Mouse (Mus musculus) liver, embryonic 14.5 days (tissue): ENCODE measurements at regions not wholly inside any gene's neighbourhood (a gene's known extent, or its start where the extent isn't known, plus 50 kb on each side); places are given as distances from the start of the nearest gene placed in this dataset.
"Not testable (repeated sequence)": the region's sequence is repeated elsewhere in the genome, so short reads cannot be mapped to it uniquely, and the experiment has no call there.

Experiments used
- ATAC-seq: fragments of 200-750 bp; cut with Nextera tagmentation; 2 replicates; pipeline ENCODE4 v1.8.0; 2017; ENCODE audit warnings: moderate number of reproducible peaks, mild to moderate bottlenecking, moderate library complexity; ENCODE audit not compliant: insufficient read depth
- DNase-seq, 3 experiments: peaks; one replicate each; pipeline ENCODE4 v3.0.0-alpha.2; 2012 to 2013; ENCODE audit warnings: low read depth in 3 of 3, low spot score in 3 of 3
- H3K27ac ChIP-seq: fragments of 300-500 bp; sonication (generic); 2 replicates; pipeline ENCODE4 v1.5.1; 2014; ENCODE audit warnings: moderate library complexity, mild to moderate bottlenecking, control low read depth, inconsistent platforms
- H3K27me3 ChIP-seq: fragments of 300-500 bp; sonication (generic); 2 replicates; pipeline ENCODE4 v1.6.1; 2014; ENCODE audit warnings: mild to moderate bottlenecking, low read length, moderate library complexity; ENCODE audit not compliant: control insufficient read depth, insufficient read depth
- H3K36me3 ChIP-seq: fragments of 300-500 bp; sonication (generic); replicated peaks from 2 replicates; pipeline ENCODE4 v1.6.1; 2014; ENCODE audit warnings: low read depth; ENCODE audit not compliant: control insufficient read depth, insufficient read depth
- H3K4me1 ChIP-seq, 2 experiments: fragments of 200-500 bp in 1 of 2; fragments of 300-500 bp in 1 of 2; sonication (generic) in 1 of 2; replicated peaks; 2 replicates each; pipeline ENCODE4 v1.6.1; 2012 to 2014; ENCODE audit warnings: antibody characterized with exemption in 1 of 2, inconsistent platforms in 1 of 2, low read length in 1 of 2; ENCODE audit not compliant: control insufficient read depth in 2 of 2, insufficient read depth in 2 of 2
- H3K4me2 ChIP-seq: fragments of 300-500 bp; sonication (generic); 2 replicates; pipeline ENCODE4 v1.6.1; 2014; ENCODE audit warnings: low read depth, mild to moderate bottlenecking, control low read depth, moderate library complexity
- H3K4me3 ChIP-seq, 2 experiments: fragments of 200-500 bp in 1 of 2; fragments of 300-500 bp in 1 of 2; sonication (generic) in 1 of 2; 2 replicates each; pipeline ENCODE4 v1.5.1; 2012 to 2014; ENCODE audit warnings: low read depth in 2 of 2, low read length in 2 of 2, mild to moderate bottlenecking in 2 of 2, control low read depth in 1 of 2, inconsistent platforms in 1 of 2, moderate library complexity in 1 of 2; ENCODE audit not compliant: insufficient read depth in 1 of 2
- H3K9ac ChIP-seq: fragments of 300-500 bp; sonication (generic); replicated peaks from 2 replicates; pipeline ENCODE4 v1.6.1; 2014; ENCODE audit warnings: mild to moderate bottlenecking, control low read depth, moderate library complexity
- H3K9me3 ChIP-seq: fragments of 300-500 bp; sonication (generic); 2 replicates; pipeline ENCODE4 v1.6.1; 2016; ENCODE audit warnings: low read length, mixed read lengths; ENCODE audit not compliant: control insufficient read depth
- CTCF ChIP-seq: IDR thresholded peaks from 2 replicates; pipeline ENCODE4 v1.5.1; 2016; ENCODE audit warnings: antibody characterized with exemption, low read depth, control low read depth
- EP300 ChIP-seq: IDR thresholded peaks from 2 replicates; pipeline ENCODE4 v1.6.1; 2016; ENCODE audit warnings: antibody characterized with exemption, low read depth
- WGBS: fragments of 180-500 bp; shearing (Covaris S2); extraction: QIAGEN DNeasy Blood & Tissue Kit; methylation state at CpG from one replicate; pipeline ENCODE4 v1.1.7; 2014; ENCODE audit not compliant: insufficient replicate concordance; 5-methylcytosine and 5-hydroxymethylcytosine counted together

DNA sequence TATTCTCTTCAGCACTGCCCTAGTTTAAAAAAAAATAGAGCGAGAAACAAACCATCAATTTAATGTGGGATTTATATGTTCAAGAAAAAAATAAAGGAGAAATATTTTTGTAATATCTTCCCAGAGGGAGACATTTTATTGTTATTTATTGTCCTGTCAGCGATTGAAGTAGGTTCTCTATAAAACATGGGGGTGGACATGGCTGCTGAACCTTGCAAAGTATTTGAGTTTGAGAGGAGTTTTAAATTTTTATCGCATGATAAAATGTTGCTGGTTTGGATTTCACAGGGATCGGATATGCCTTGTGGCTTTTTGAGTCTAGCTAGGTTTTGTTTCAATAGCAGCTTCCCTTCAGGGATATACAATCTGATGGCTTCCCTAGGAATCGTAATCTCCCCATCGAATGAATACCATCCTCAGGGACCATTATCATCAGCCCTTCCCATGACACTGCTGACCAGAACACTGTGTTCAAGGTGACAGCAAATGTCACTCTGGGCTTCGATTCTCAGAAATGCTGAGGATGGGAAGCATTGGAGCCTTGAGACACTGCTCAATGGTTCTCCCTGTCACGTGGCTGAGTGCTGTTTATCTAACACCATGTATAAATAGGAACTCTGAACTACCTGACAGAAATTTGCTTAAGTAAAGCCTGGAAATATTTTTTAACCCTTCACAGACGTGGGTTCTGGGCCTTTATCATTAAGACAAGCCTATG lies 228.1 kb upstream of the Tram1l1 start:
- 57% methylated on average over 9 of the region's 9 CpGs for WGBS
- H3K9ac ChIP-seq: no peak overlapping the region

GRCm38 (mm10) chr3:124113995-124114394 lies 206.7 kb upstream of the Tram1l1 start:
- no peak overlapping the region for H3K4me3 ChIP-seq
- ATAC-seq (no peak), DNase-seq (no peak)
- H3K4me2 ChIP-seq: no peak overlapping the region
- H3K36me3 ChIP-seq: no peaks in the 10 kb centered on the region
- H3K4me1 ChIP-seq: no peaks in the 10 kb centered on the region
- H3K27ac ChIP-seq: no peak overlapping the region
- no peak overlapping the region for H3K9ac ChIP-seq
- 34% methylated on average over 1 of the region's 1 CpGs for WGBS
- H3K27me3 ChIP-seq: no peaks in the 10 kb centered on the region
- H3K9me3 ChIP-seq: no peaks in the 10 kb centered on the region
- no peak for TF ChIP-seq CTCF
- TF ChIP-seq EP300: no peak

More for the DNA sequence above, 228.1 kb upstream of the Tram1l1 start:
- no peak for DNase-seq
- H3K27ac ChIP-seq: no peak overlapping the region
- H3K36me3 ChIP-seq: no peaks in the 10 kb centered on the region
- no peaks in the 10 kb centered on the region for H3K4me1 ChIP-seq
- H3K4me2 ChIP-seq: no peak overlapping the region
- H3K27me3 ChIP-seq: no peaks in the 10 kb centered on the region
- H3K9me3 ChIP-seq: no peaks in the 10 kb centered on the region
- H3K4me3 ChIP-seq: no peak overlapping the region
- no peak for ATAC-seq
- TF ChIP-seq EP300 (no peak), CTCF (no peak)

DNA sequence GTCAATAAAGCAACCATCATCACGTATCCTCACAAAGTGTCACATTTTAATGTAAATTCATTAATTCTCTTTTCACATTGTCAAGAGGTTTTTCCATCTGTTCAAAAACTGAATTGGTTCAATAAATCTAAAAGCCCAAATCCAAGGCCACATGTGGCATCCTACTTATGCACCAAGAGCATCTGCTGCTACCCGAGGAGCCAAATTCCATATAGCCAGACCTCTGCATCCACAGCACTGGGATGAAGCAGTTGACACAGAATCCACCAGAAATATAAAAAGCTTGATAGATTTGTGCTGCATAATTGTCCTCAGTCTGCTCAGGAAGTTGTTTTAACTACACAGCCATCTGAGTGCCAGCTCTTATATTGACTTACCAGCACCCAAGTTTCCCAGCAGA lies 164.4 kb upstream of the Tram1l1 start:
- DNase-seq (no peak), ATAC-seq (no peak)
- H3K9ac ChIP-seq: no peak overlapping the region
- H3K4me3 ChIP-seq: no peak overlapping the region
- no peak for TF ChIP-seq CTCF
- TF ChIP-seq EP300: no peak
- WGBS: 66% methylated on average over 2 of the region's 2 CpGs
- H3K27me3 ChIP-seq: no peaks in the 10 kb centered on the region
- H3K4me2 ChIP-seq: no peak overlapping the region
- H3K36me3 ChIP-seq: no peaks in the 10 kb centered on the region
- H3K9me3 ChIP-seq: no peaks in the 10 kb centered on the region
- no peak overlapping the region for H3K27ac ChIP-seq
- no peaks in the 10 kb centered on the region for H3K4me1 ChIP-seq

DNA sequence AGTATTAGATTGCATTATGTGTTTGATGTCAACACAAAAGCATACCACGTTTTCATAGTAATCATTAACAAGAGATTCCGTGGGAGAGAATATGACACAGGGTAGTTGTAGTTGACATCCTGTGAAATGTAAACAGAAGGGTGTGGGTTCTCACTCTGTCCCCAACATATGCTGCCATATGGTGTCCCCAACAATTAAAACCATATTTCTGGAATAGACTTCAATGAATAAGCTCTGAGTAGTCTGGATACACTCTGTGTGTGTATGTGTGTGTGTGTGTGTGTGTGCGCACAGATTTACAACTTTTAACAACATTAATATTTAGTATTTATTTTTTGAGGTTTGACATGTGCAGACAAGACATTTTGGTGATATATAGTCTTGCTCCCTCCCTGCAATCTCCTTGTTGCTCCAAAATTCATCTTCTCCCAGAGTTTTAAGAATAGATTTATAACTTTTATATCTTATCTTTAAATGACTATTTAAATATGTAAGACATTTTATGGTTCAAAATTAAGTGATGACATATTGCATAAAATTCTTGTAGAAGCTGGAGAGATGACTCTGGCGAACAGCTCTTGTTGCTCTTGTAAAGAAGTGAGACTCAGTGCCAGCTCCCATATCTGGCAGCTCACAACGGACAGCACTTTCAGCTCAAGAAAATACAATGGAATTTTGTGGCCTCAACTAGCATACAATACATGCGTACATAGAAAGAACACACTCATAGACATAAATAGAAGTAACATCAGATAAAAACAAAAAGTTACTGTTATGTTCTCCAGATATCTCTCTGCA lies 162.6 kb upstream of the Tram1l1 start:
- WGBS: 60% methylated on average over 6 of the region's 6 CpGs
- TF ChIP-seq CTCF: no peak
- TF ChIP-seq EP300: no peak
- Histone ChIP-seq H3K9me3 (no peaks in the 10 kb centered on the region), H3K9ac (no peak overlapping the region), H3K27ac (no peak overlapping the region), H3K27me3 (no peaks in the 10 kb centered on the region), H3K4me1 (no peaks in the 10 kb centered on the region), H3K4me2 (no peak overlapping the region), H3K36me3 (no peaks in the 10 kb centered on the region), H3K4me3 (no peak overlapping the region)
- no peak for ATAC-seq
- DNase-seq: no peak

DNA sequence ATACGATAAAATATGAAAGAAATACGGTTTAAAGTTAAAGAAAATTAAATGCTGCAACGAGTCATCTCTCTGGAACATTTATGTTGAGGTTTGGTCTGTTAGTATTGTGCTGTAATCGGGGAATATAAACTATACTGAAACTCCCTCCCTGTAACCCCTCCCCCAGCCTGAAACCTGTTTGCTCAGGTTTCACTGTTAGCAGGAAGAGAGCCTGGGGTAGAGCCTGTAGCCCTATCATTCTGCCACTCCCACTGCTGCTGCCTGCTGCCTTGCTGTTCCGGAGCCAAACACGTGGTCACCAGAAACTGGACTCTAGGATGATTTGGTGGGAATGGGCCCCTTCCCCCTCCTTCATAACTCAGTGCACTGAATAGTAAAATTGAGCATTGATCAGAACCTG lies 127.3 kb upstream of the Tram1l1 start:
- WGBS: 46% methylated on average over 6 of the region's 6 CpGs
- H3K4me1 ChIP-seq, H3K36me3 ChIP-seq, H3K4me2 ChIP-seq, H3K27ac ChIP-seq, DNase-seq, ATAC-seq, H3K9me3 ChIP-seq, H3K4me3 ChIP-seq, H3K9ac ChIP-seq, H3K27me3 ChIP-seq: not testable (repeated sequence)

DNA sequence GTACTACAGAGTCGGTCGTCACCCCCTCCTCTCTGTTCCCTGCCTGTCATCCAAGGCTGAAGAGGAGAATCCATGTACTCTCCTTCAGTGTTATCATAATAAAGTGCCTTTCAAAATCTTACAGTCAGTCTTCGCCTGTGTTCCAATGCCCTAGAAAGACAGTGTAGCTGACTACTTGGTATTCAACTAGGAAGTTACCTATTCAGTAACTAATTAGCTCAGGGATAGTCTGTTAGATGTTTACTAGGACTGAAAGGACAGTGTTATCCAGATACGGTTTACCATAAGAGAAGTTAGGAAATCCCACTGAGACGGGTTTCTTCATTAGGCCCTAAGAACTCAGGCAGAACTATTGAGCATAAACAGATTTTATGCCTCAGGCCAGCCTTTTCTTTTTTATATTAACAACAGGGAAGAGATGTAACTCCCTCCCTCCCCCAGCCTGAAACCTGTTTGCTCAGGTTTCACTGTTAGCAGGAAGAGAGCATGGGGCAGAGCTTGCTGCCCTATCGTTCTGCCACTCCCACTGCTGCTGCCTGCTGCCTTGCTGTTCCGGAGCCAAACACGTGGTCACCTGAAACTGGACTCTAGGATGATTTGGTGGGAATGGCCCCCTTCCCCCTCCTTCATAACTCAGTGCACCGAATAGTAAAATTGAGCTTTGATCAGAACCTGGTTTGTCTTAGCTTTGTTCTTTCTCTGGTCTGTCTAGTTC lies 120.3 kb upstream of the Tram1l1 start:
- H3K4me3 ChIP-seq: not testable (repeated sequence)
- WGBS: 63% methylated on average over 9 of the region's 9 CpGs

More for the DNA sequence above, 120.3 kb upstream of the Tram1l1 start:
- ATAC-seq, H3K36me3 ChIP-seq, H3K27ac ChIP-seq, H3K27me3 ChIP-seq, H3K9ac ChIP-seq, H3K9me3 ChIP-seq, H3K4me2 ChIP-seq, H3K4me1 ChIP-seq, DNase-seq: not testable (repeated sequence)
